9 mouse cellular contexts compared by ENCODE assay signal in genomic region chr5:14092262-14092776, GRCm38 (mm10).
DNase-seq lines count a peak whose midpoint lies in the region; ATAC-seq and TF ChIP-seq lines count a peak whose summit lies in the region.
"Had no signal": no experiment of that assay in that cellular context is flagged by ENCODE, and none has a peak within 500 bp of the region (broad histone marks: within the 10 kb centered on the region; RNA-seq: fewer than 3 reads in every experiment).

No protein-coding gene starts in this region.

- intact Hi-C loops in heart, adult 2 months (cut with DNase I) = no loop called here

- H3K9ac ChIP-seq in heart, embryonic 16.5 days (ENCODE audit: low read length) = no peak overlapping the region
- no peak overlapping the region for H3K9ac ChIP-seq in heart, adult 2 months (ENCODE audit: low read depth, low read length)
- no peak overlapping the region for H3K9ac ChIP-seq in hindbrain, embryonic 14.5 days
- H3K9ac ChIP-seq: liver, postnatal 0 days had no signal

- H3K36me3 ChIP-seq in heart, embryonic 16.5 days (ENCODE audit: control insufficient read depth, insufficient read depth) = no peaks in the 10 kb centered on the region
- H3K36me3 ChIP-seq in heart, adult 2 months (ENCODE audit: control insufficient read depth, insufficient read depth, low read length) = no peaks in the 10 kb centered on the region
- H3K36me3 ChIP-seq in hindbrain, embryonic 14.5 days (replicated peaks; ENCODE audit: control insufficient read depth, insufficient read depth) = no peaks in the 10 kb centered on the region

- no peak overlapping the region for H3K27ac ChIP-seq in heart, embryonic 16.5 days (ENCODE audit: low read length)
- no peak overlapping the region for H3K27ac ChIP-seq in heart, adult 2 months
- H3K27ac ChIP-seq in hindbrain, embryonic 14.5 days = no peak overlapping the region

- no peak overlapping the region for H3K4me3 ChIP-seq in heart, embryonic 16.5 days (ENCODE audit: low read length)
- no peak overlapping the region for H3K4me3 ChIP-seq in heart, adult 2 months
- no peak overlapping the region for H3K4me3 ChIP-seq in hindbrain, embryonic 14.5 days (replicated peaks; ENCODE audit: low read length)

- no peak for TF ChIP-seq POLR2A in heart, adult 2 months (IDR thresholded peaks at IDR 0.05; ENCODE audit: insufficient read depth, low read depth, low read length)

- no peaks in the 10 kb centered on the region for H3K79me2 ChIP-seq in heart, adult 2 months (replicated peaks; ENCODE audit: control insufficient read depth, insufficient read depth, low read length)

- H3K27me3 ChIP-seq in heart, embryonic 16.5 days (ENCODE audit: control insufficient read depth, insufficient read depth, low read length) = no peaks in the 10 kb centered on the region
- no peaks in the 10 kb centered on the region for H3K27me3 ChIP-seq in heart, adult 2 months (ENCODE audit: control insufficient read depth, insufficient read depth, low read length)
- H3K27me3 ChIP-seq in hindbrain, embryonic 14.5 days (ENCODE audit: control insufficient read depth, insufficient read depth, low read length) = no peaks in the 10 kb centered on the region

- no peak for TF ChIP-seq CTCF in heart, adult 2 months (IDR thresholded peaks at IDR 0.05)

- ATAC-seq in heart, embryonic 16.5 days (replicated peaks; ENCODE audit: extremely low read depth, insufficient read depth, low FRiP score) = no peak
- no peak for ATAC-seq in hindbrain, embryonic 14.5 days (ENCODE audit: low FRiP score)
- ATAC-seq in erythroblast, adult 5-6 weeks (replicated peaks; ENCODE audit: low FRiP score, poor library complexity, severe bottlenecking) = no peak
- ATAC-seq: liver, postnatal 0 days had no signal

- H3K4me1 ChIP-seq in heart, embryonic 16.5 days (ENCODE audit: control insufficient read depth, insufficient read depth, low read length) = no peaks in the 10 kb centered on the region
- H3K4me1 ChIP-seq in heart, adult 2 months (ENCODE audit: control insufficient read depth, insufficient read depth, low read length) = no peaks in the 10 kb centered on the region
- peaks cover 2% of the 10 kb centered on the region; the same call in 1 of the 2 replicates for H3K4me1 ChIP-seq in hindbrain, embryonic 14.5 days (replicated peaks; ENCODE audit: control insufficient read depth, insufficient read depth, low read length)

- no peak for TF ChIP-seq EP300 in heart, adult 2 months (IDR thresholded peaks at IDR 0.05; ENCODE audit: insufficient read depth, low read depth, low read length)

- WGBS in heart, embryonic 16.5 days = 40% methylated on average over 14 of the region's 14 CpGs
- 34% methylated on average over 14 of the region's 14 CpGs for WGBS in heart, adult 2 months
- 55% methylated on average over 14 of the region's 14 CpGs for WGBS in hindbrain, embryonic 14.5 days

- peak overlapping the region; percentile 18 for H3K4me2 ChIP-seq in heart, embryonic 16.5 days (ENCODE audit: low read depth, low read length)
- peak overlapping the region; percentile 31 for H3K4me2 ChIP-seq in hindbrain, embryonic 14.5 days (replicated peaks)

- no peak for DNase-seq in heart, adult 2 months
- DNase-seq in retina, postnatal 1 day = peak; percentile 9
- DNase-seq in retina, embryonic 14.5 days (ENCODE audit: low spot score) = no peak
- DNase-seq in hindbrain, embryonic 14.5 days (ENCODE audit: low spot score) = no peak
- DNase-seq in T-cell, adult 2 months (ENCODE audit: low spot score) = no peak
- DNase-seq: liver, postnatal 0 days; right cerebral cortex, adult 18-20 months had no signal

- no peaks in the 10 kb centered on the region for H3K9me3 ChIP-seq in heart, embryonic 16.5 days (replicated peaks; ENCODE audit: control insufficient read depth, low read length)
- H3K9me3 ChIP-seq in hindbrain, embryonic 14.5 days (ENCODE audit: control insufficient read depth, low read length) = no peaks in the 10 kb centered on the region
